ENCODE assay signal across 12 mouse cellular contexts in the genomic region with DNA sequence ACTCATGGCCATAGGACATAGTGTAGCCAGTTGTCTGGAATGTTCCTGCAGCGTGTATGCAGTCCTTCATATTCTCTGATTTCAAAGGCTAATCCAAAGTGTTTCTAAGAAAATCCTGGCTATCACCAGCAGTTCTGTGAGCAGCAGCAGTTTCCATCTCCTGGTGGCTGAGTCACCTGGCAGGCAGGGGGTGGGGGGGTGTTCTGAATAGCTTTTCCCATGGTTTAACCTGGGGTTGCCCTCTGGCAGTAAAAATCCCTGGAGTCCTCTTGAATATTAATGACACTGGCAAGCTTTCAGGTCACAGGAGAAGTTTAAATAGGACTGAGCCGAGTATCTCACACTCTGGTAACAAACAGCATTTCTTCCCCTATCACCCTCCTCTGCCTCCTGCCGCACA. TPM values are rescaled to one million over a fixed set of nuclear protein-coding genes. Genes with fewer than 3 reads are reported as not detected.
DNase-seq lines count a peak whose midpoint lies in the region; ATAC-seq and TF ChIP-seq lines count a peak whose summit lies in the region.
"Had no signal": no experiment of that assay in that cellular context is flagged by ENCODE, and none has a peak within 500 bp of the region (broad histone marks: within the 10 kb centered on the region; RNA-seq: fewer than 3 reads in every experiment).

No protein-coding gene starts in this region.

- no peak overlapping the region for H3K9ac ChIP-seq in intestine, postnatal 0 days (ENCODE audit: low read depth, low read length)
- no peak overlapping the region for H3K9ac ChIP-seq in intestine, embryonic 15.5 days
- H3K9ac ChIP-seq in hindbrain, postnatal 0 days (replicated peaks; ENCODE audit: low read length) = no peak overlapping the region
- H3K9ac ChIP-seq: liver, embryonic 12.5 days had no signal

- 0 out of 2 replicates have a peak, but pooled peaks have one; percentile 14 for ATAC-seq in intestine, postnatal 0 days
- no peak for ATAC-seq in intestine, embryonic 15.5 days
- ATAC-seq in hindbrain, postnatal 0 days = no peak
- ATAC-seq: liver, embryonic 12.5 days had no signal

- H3K9me3 ChIP-seq in intestine, postnatal 0 days (ENCODE audit: control insufficient read depth) = no peaks in the 10 kb centered on the region
- no peaks in the 10 kb centered on the region for H3K9me3 ChIP-seq in intestine, embryonic 15.5 days
- no peaks in the 10 kb centered on the region for H3K9me3 ChIP-seq in hindbrain, postnatal 0 days (ENCODE audit: low read length)
- H3K9me3 ChIP-seq: liver, embryonic 12.5 days had no signal

- H3K4me1 ChIP-seq in intestine, postnatal 0 days (replicated peaks; ENCODE audit: control insufficient read depth, insufficient read depth, low read length) = no peaks in the 10 kb centered on the region
- no peaks in the 10 kb centered on the region for H3K4me1 ChIP-seq in intestine, embryonic 15.5 days (replicated peaks)
- H3K4me1 ChIP-seq in hindbrain, postnatal 0 days (ENCODE audit: insufficient read depth, low read length) = no peaks in the 10 kb centered on the region

- H3K4me2 ChIP-seq in intestine, postnatal 0 days (replicated peaks; ENCODE audit: low read depth) = no peak overlapping the region
- H3K4me2 ChIP-seq in intestine, embryonic 15.5 days (replicated peaks) = no peak overlapping the region
- no peak overlapping the region for H3K4me2 ChIP-seq in hindbrain, postnatal 0 days (ENCODE audit: low read depth, low read length)
- H3K4me2 ChIP-seq: liver, embryonic 12.5 days had no signal

- H3K4me3 ChIP-seq in intestine, postnatal 0 days (ENCODE audit: low read depth, low read length) = no peak overlapping the region
- no peak overlapping the region for H3K4me3 ChIP-seq in intestine, embryonic 15.5 days (replicated peaks)
- no peak overlapping the region for H3K4me3 ChIP-seq in hindbrain, postnatal 0 days (ENCODE audit: low read length)
- H3K4me3 ChIP-seq: liver, embryonic 12.5 days had no signal

- peak; percentile 54 for DNase-seq in Muller cell, postnatal 12 days (ENCODE audit: inconsistent ontology term)
- peak; percentile 26 for DNase-seq in fibroblast of lung, adult 2 months (ENCODE audit: low read depth)
- DNase-seq in kidney, postnatal 10 days = peak; percentile 59
- no peak for DNase-seq in urinary bladder, adult 18-20 months (ENCODE audit: low spot score in 2 of 2)
- no peak for DNase-seq in hindbrain, postnatal 0 days (ENCODE audit: low spot score)
- no peak for DNase-seq in spleen, adult 12 weeks (ENCODE audit: low spot score)
- DNase-seq: cerebellum, adult 11 months had no signal

- no peak overlapping the region for H3K27ac ChIP-seq in intestine, postnatal 0 days (ENCODE audit: low read depth, low read length)
- H3K27ac ChIP-seq in intestine, embryonic 15.5 days = no peak overlapping the region
- H3K27ac ChIP-seq in hindbrain, postnatal 0 days = no peak overlapping the region
- H3K27ac ChIP-seq: liver, embryonic 12.5 days; macrophage had no signal

- H3K36me3 ChIP-seq in intestine, postnatal 0 days (ENCODE audit: control insufficient read depth, insufficient read depth) = no peaks in the 10 kb centered on the region
- no peaks in the 10 kb centered on the region for H3K36me3 ChIP-seq in intestine, embryonic 15.5 days
- no peaks in the 10 kb centered on the region for H3K36me3 ChIP-seq in hindbrain, postnatal 0 days (ENCODE audit: insufficient read depth, low read length)
- H3K36me3 ChIP-seq: liver, embryonic 12.5 days had no signal

- TF ChIP-seq CTCF in intestine, postnatal 0 days (IDR thresholded peaks at IDR 0.05; ENCODE audit: low read depth) = no peak
- no peak for TF ChIP-seq CTCF in hindbrain, postnatal 0 days (IDR thresholded peaks at IDR 0.05; ENCODE audit: low read depth)

- H3K27me3 ChIP-seq in intestine, postnatal 0 days (replicated peaks; ENCODE audit: control insufficient read depth, insufficient read depth, low read length) = no peaks in the 10 kb centered on the region
- no peaks in the 10 kb centered on the region for H3K27me3 ChIP-seq in intestine, embryonic 15.5 days (replicated peaks)
- H3K27me3 ChIP-seq in hindbrain, postnatal 0 days (ENCODE audit: insufficient read depth, low read length) = no peaks in the 10 kb centered on the region
- H3K27me3 ChIP-seq: liver, embryonic 12.5 days had no signal

- WGBS in intestine, postnatal 0 days = 32% methylated on average over 3 of the region's 3 CpGs
- 33% methylated on average over 3 of the region's 3 CpGs for WGBS in intestine, embryonic 15.5 days
- 44% methylated on average over 3 of the region's 3 CpGs for WGBS in hindbrain, postnatal 0 days

RNA-seq across cellular contexts. Expression of a gene that starts 29.2 kb away (rescaled TPM):
- polyA plus RNA-seq in intestine, postnatal 0 days (2015; fragmentation: Nextera tagmentation; extraction: Ambion mirVana) = 44.5 and 49.4 TPM in 2 replicates
- polyA plus RNA-seq in intestine, embryonic 15.5 days (2015; fragmentation: Nextera tagmentation; extraction: Ambion mirVana) = 86.9 and 89.1 TPM in 2 replicates
- total RNA-seq in hindbrain, postnatal 0 days (2014; rRNA removed) = 12.4 and 12.9 TPM in 2 replicates
- 11.9 and 13.5 TPM in 2 replicates for polyA plus RNA-seq in hindbrain, postnatal 0 days (2015; fragmentation: Nextera tagmentation; extraction: Ambion mirVana)
- total RNA-seq: monocyte, adult 5-6 weeks had no signal
- polyA plus RNA-seq: macrophage had no signal

RNA-seq across cellular contexts. Expression of a gene that starts 35.1 kb away (rescaled TPM):
- polyA plus RNA-seq in intestine, postnatal 0 days (2015; fragmentation: Nextera tagmentation; extraction: Ambion mirVana) = 20.8 and 21.1 TPM in 2 replicates
- polyA plus RNA-seq in intestine, embryonic 15.5 days (2015; fragmentation: Nextera tagmentation; extraction: Ambion mirVana) = 27.3 and 27.4 TPM in 2 replicates
- 2.1 and 3.8 TPM in 2 replicates for total RNA-seq in hindbrain, postnatal 0 days (2014; rRNA removed)
- 2.9 and 3.2 TPM in 2 replicates for polyA plus RNA-seq in hindbrain, postnatal 0 days (2015; fragmentation: Nextera tagmentation; extraction: Ambion mirVana)

Comparison
In these comparisons a context has a peak if more than half of its experiments do, and no peak if none do; other contexts are left out.
1. DNase-seq: peak in Muller cell, postnatal 12 days (single experiment), fibroblast of lung, adult 2 months (single experiment) and kidney, postnatal 10 days (single experiment); none in urinary bladder, adult 18-20 months (0 of 2), hindbrain, postnatal 0 days (single experiment) and spleen, adult 12 weeks (single experiment).